Mouse (Mus musculus) lung, postnatal 0 days (tissue): ENCODE results near the gene Trappc5.

Experiments used
- CTCF ChIP-seq: IDR thresholded peaks from 2 replicates; pipeline ENCODE4 v1.5.1; 2016; ENCODE audit warnings: antibody characterized with exemption, mild to moderate bottlenecking
- EP300 ChIP-seq: IDR thresholded peaks from 2 replicates; pipeline ENCODE4 v1.6.1; 2016; ENCODE audit warnings: antibody characterized with exemption, mild to moderate bottlenecking, control low read depth

DNA sequence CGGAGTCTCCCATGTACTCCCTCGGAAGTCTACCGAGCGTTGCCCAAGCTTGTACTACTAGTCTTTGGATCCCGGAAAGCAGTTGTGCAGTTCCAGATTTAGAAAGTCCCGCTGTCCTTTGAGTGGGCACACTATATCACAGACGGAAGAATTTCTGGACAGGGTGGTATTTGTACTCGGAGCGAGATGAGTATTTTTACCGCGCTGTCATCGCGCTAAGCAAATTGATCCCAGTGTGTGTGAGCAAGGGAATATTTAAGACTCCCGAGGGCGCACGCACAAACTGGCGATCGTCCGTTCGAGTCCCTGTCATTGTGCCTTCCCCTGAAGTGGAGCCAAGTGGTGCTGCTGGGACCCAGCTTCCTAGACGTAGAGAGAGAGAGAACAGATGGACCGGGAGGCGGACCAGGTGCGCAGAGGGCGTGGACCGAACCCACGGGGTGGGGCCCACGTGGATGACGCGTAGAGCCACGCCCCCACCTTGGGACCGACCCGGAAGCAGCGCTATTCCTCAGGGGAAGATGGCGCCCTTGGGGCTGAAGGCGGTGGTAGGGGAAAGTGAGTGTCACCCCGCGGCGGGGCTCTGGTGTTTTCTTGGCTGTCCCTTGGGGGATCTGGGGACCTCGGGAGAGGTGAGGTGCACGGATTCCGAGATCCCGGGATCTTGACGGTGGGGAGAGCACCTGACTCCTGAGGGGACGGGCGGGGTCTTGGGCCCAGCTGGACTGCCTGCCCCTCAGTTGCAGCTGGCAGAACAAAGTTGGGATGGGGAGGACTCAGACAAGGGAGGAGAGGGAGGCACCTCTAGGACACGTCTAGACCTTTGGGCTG lies 45.2 kb upstream of the Trappc5 start, which contains the start of gene Stxbp2:
- TF ChIP-seq CTCF (peak; percentile 25), EP300 (no peak)
